In genomic region chr6:141474223-141474622, GRCm38 (mm10) we compare ENCODE assay signal across 24 mouse cellular contexts. TPM values are rescaled to one million over a fixed set of nuclear protein-coding genes. Genes with fewer than 3 reads are reported as not detected.
A peak's percentile ranks its signal among the peaks of the same experiment; 100 is the strongest.
DNase-seq lines count a peak whose midpoint lies in the region; ATAC-seq and TF ChIP-seq lines count a peak whose summit lies in the region.
"Had no signal": no experiment of that assay in that cellular context is flagged by ENCODE, and none has a peak within 500 bp of the region (broad histone marks: within the 10 kb centered on the region; RNA-seq: fewer than 3 reads in every experiment).

No protein-coding gene starts in this region.

- no peak for TF ChIP-seq EP300 in heart, adult 2 months (IDR thresholded peaks at IDR 0.05; ENCODE audit: insufficient read depth, low read depth, low read length)

- H3K4me3 ChIP-seq in heart, embryonic 13.5 days = no peak overlapping the region
- H3K4me3 ChIP-seq in heart, adult 2 months = no peak overlapping the region
- no peak overlapping the region for H3K4me3 ChIP-seq in neural tube, embryonic 15.5 days (replicated peaks)
- no peak overlapping the region for H3K4me3 ChIP-seq in embryonic fibroblast, embryonic 13.5 days (ENCODE audit: insufficient read depth, low read length)
- H3K4me3 ChIP-seq: gastrocnemius, adult 2 months; heart, embryonic 12.5 days; hindbrain, embryonic 12.5 days; liver, embryonic 13.5 days; midbrain, embryonic 12.5 days had no signal

- no peak for DNase-seq in heart, adult 2 months
- DNase-seq in neural tube, embryonic 10.5 days (ENCODE audit: extremely low spot score, low spot score) = no peak
- no peak for DNase-seq in adrenal gland, adult 2 months
- no peak for DNase-seq in layer of hippocampus, adult 8-10 months (ENCODE audit: low spot score in 2 of 2)
- DNase-seq: adrenal gland, postnatal 14 days; cerebellum, adult 9-10 months; gastrocnemius, adult 2 months; kidney, adult 18-20 months; liver, embryonic 13.5 days; lung, adult 2 months; right cerebral cortex, postnatal 25 days; thymus, postnatal 14 days had no signal

- no peak for TF ChIP-seq CTCF in heart, adult 2 months (IDR thresholded peaks at IDR 0.05)
- no peak for TF ChIP-seq CTCF in embryonic fibroblast, embryonic 13.5 days (IDR thresholded peaks at IDR 0.05; ENCODE audit: borderline replicate concordance, insufficient read depth, low read length)

- peaks cover 8% of the 10 kb centered on the region for H3K4me1 ChIP-seq in heart, embryonic 13.5 days
- no peaks in the 10 kb centered on the region for H3K4me1 ChIP-seq in heart, adult 2 months (ENCODE audit: control insufficient read depth, insufficient read depth, low read length)
- 0 out of 2 replicates have a peak, but pooled peaks cover 2% of the 10 kb centered on the region for H3K4me1 ChIP-seq in neural tube, embryonic 15.5 days
- H3K4me1 ChIP-seq in embryonic fibroblast, embryonic 13.5 days (ENCODE audit: control insufficient read depth, insufficient read depth, low read length) = 0 out of 2 replicates have a peak, but pooled peaks cover 3% of the 10 kb centered on the region
- H3K4me1 ChIP-seq: hindbrain, embryonic 12.5 days; liver, embryonic 13.5 days; midbrain, embryonic 12.5 days had no signal

- H3K27me3 ChIP-seq in heart, embryonic 13.5 days (replicated peaks) = no peaks in the 10 kb centered on the region
- H3K27me3 ChIP-seq in heart, adult 2 months (ENCODE audit: control insufficient read depth, insufficient read depth, low read length) = no peaks in the 10 kb centered on the region
- no peaks in the 10 kb centered on the region for H3K27me3 ChIP-seq in neural tube, embryonic 15.5 days (replicated peaks)
- H3K27me3 ChIP-seq: heart, embryonic 12.5 days; hindbrain, embryonic 12.5 days; liver, embryonic 13.5 days; midbrain, embryonic 12.5 days had no signal

- H3K4me2 ChIP-seq in heart, embryonic 13.5 days = no peak overlapping the region
- H3K4me2 ChIP-seq in neural tube, embryonic 15.5 days = no peak overlapping the region
- H3K4me2 ChIP-seq: heart, embryonic 12.5 days; hindbrain, embryonic 12.5 days; liver, embryonic 13.5 days; midbrain, embryonic 12.5 days had no signal

- no peaks in the 10 kb centered on the region for H3K79me2 ChIP-seq in heart, adult 2 months (replicated peaks; ENCODE audit: control insufficient read depth, insufficient read depth, low read length)

- H3K9ac ChIP-seq in heart, embryonic 13.5 days = no peak overlapping the region
- H3K9ac ChIP-seq in heart, adult 2 months (ENCODE audit: low read depth, low read length) = no peak overlapping the region
- H3K9ac ChIP-seq in neural tube, embryonic 15.5 days (replicated peaks) = no peak overlapping the region
- H3K9ac ChIP-seq: heart, embryonic 12.5 days; hindbrain, embryonic 12.5 days; liver, embryonic 13.5 days; midbrain, embryonic 12.5 days had no signal

- no peak for TF ChIP-seq POLR2A in heart, adult 2 months (IDR thresholded peaks at IDR 0.05; ENCODE audit: insufficient read depth, low read depth, low read length)
- no peak for TF ChIP-seq POLR2A in embryonic fibroblast, embryonic 13.5 days (IDR thresholded peaks at IDR 0.05; ENCODE audit: low read depth, low read length)

- intact Hi-C loops in heart, adult 2 months (cut with DNase I) = no loop called here

- H3K27ac ChIP-seq in heart, embryonic 13.5 days (replicated peaks) = peak overlapping the region; percentile 20; the same call in 1 of the 2 replicates
- no peak overlapping the region for H3K27ac ChIP-seq in heart, adult 2 months
- H3K27ac ChIP-seq in neural tube, embryonic 15.5 days (replicated peaks) = 0 out of 2 replicates have a peak overlapping the region, but pooled peaks have one; percentile 37
- peak overlapping the region; percentile 18; the same call in 1 of the 2 replicates for H3K27ac ChIP-seq in embryonic fibroblast, embryonic 13.5 days (ENCODE audit: insufficient read depth, low read length)
- H3K27ac ChIP-seq: gastrocnemius, adult 2 months; hindbrain, embryonic 12.5 days; liver, embryonic 13.5 days; midbrain, embryonic 12.5 days had no signal

- WGBS in heart, embryonic 13.5 days = 35% methylated on average over 2 of the region's 2 CpGs
- 31% methylated on average over 2 of the region's 2 CpGs for WGBS in heart, adult 2 months
- 57% methylated on average over 2 of the region's 2 CpGs for WGBS in neural tube, embryonic 15.5 days

- ATAC-seq in heart, embryonic 13.5 days (ENCODE audit: extremely low read depth, insufficient number of reproducible peaks, low FRiP score, low TSS enrichment) = no peak
- peak; percentile 41; the same call in 1 of the 2 replicates for ATAC-seq in neural tube, embryonic 15.5 days (ENCODE audit: low FRiP score)

- H3K9me3 ChIP-seq in heart, embryonic 13.5 days = peaks cover 7% of the 10 kb centered on the region
- no peaks in the 10 kb centered on the region for H3K9me3 ChIP-seq in neural tube, embryonic 15.5 days (replicated peaks)
- H3K9me3 ChIP-seq: hindbrain, embryonic 12.5 days; midbrain, embryonic 12.5 days had no signal

- H3K36me3 ChIP-seq in heart, embryonic 13.5 days = peaks cover 57% of the 10 kb centered on the region
- no peaks in the 10 kb centered on the region; the same call in 1 of the 2 replicates for H3K36me3 ChIP-seq in heart, adult 2 months (ENCODE audit: control insufficient read depth, insufficient read depth, low read length)
- H3K36me3 ChIP-seq in neural tube, embryonic 15.5 days = no peaks in the 10 kb centered on the region
- H3K36me3 ChIP-seq: hindbrain, embryonic 12.5 days; liver, embryonic 13.5 days; midbrain, embryonic 12.5 days had no signal

RNA-seq across cellular contexts. Expression of gene Slco1c1, which starts 49.9 kb away (rescaled TPM):
- 0.11 and 0.19 TPM in 2 replicates for polyA plus RNA-seq in heart, embryonic 13.5 days (2015; fragmentation: Nextera tagmentation; extraction: Ambion mirVana)
- under 1 TPM; 0.23 TPM for total RNA-seq in heart, adult 2 months (2021)
- 0.14 and 0.35 TPM in 2 replicates for polyA plus RNA-seq in heart, adult 2 months (2012; rRNA removed)
- polyA plus RNA-seq in neural tube, embryonic 15.5 days (2015; fragmentation: Nextera tagmentation; extraction: Ambion mirVana) = 10.8 and 12.6 TPM in 2 replicates
- polyA plus RNA-seq in embryonic fibroblast, embryonic 13.5 days (2011; ENCODE audit: insufficient read length, low read depth, missing spikeins) = not detected in 2 replicates
- under 1 TPM; 0.26 to 0.48 TPM for total RNA-seq in adrenal gland, adult 2 months (2021)
- 0.04 TPM in 1 of 2 replicates, not detected in the other for polyA plus RNA-seq in adrenal gland, adult 2 months (2012; rRNA removed)
- total RNA-seq in layer of hippocampus, adult 8-10 months (2022) = 10 to 100 TPM; 29.4 to 53.5 (median 43.4) TPM
- total RNA-seq: gastrocnemius, adult 2 months; megakaryocyte progenitor cell, adult 5-6 weeks; MEL; monocyte, adult 5-6 weeks had no signal
- polyA plus RNA-seq: C2C12; liver, embryonic 13.5 days; spleen, adult 2 months; stomach, embryonic 14.5 days had no signal
